Mouse (Mus musculus): ENCODE measurements around the gene Ireb2.
"Not testable (repeated sequence)": the region's sequence is repeated elsewhere in the genome, so short reads cannot be mapped to it uniquely, and the experiment has no call there.

The Ireb2 gene

GRCm38 (mm10) chr9:54909446-54909845 lies 45.9 kb downstream of the Ireb2 start:
- DNase-seq: no peak

- DNase-seq: no peak
These were observed 52.0 kb downstream of the Ireb2 start for GRCm38 (mm10) chr9:54915576-54915975.

GRCm38 (mm10) chr9:54916401-54916800 lies 52.8 kb downstream of the Ireb2 start:
- no peak for DNase-seq

- DNase-seq: peak; percentile 60 to 77
These were observed 53.6 kb downstream of the Ireb2 start, which contains the start of gene Hykk for GRCm38 (mm10) chr9:54917010-54917677. Hykk (plus strand) TSS chr9:54917283.

- no peak for DNase-seq
These were observed 54.6 kb downstream of the Ireb2 start for GRCm38 (mm10) chr9:54918191-54918590.

- DNase-seq: no peak
These were observed 55.2 kb downstream of the Ireb2 start for GRCm38 (mm10) chr9:54918781-54919180.

- DNase-seq: no peak
These were observed 56.4 kb downstream of the Ireb2 start for GRCm38 (mm10) chr9:54919946-54920345.

- DNase-seq: no peak
These were observed 67.2 kb downstream of the Ireb2 start for GRCm38 (mm10) chr9:54930741-54931140.

GRCm38 (mm10) chr9:54931765-54932164 lies 68.2 kb downstream of the Ireb2 start:
- no peak for DNase-seq

GRCm38 (mm10) chr9:54932379-54932778 lies 68.8 kb downstream of the Ireb2 start:
- DNase-seq: no peak

- DNase-seq: no peak
These were observed 78.5 kb downstream of the Ireb2 start for GRCm38 (mm10) chr9:54942071-54942470.

- DNase-seq: no peak
These were observed 80.9 kb downstream of the Ireb2 start for GRCm38 (mm10) chr9:54944467-54944866.

- no peak for DNase-seq
These were observed 82.7 kb downstream of the Ireb2 start for GRCm38 (mm10) chr9:54946256-54946655.

- DNase-seq: no peak
These were observed 85.9 kb downstream of the Ireb2 start for GRCm38 (mm10) chr9:54949465-54949864.

GRCm38 (mm10) chr9:54950162-54950561 lies 86.6 kb downstream of the Ireb2 start:
- not testable (repeated sequence) for DNase-seq

GRCm38 (mm10) chr9:54950575-54951321 lies 87.2 kb downstream of the Ireb2 start, which contains the start of the genes Psma4 and AY074887:
Psma4 (plus strand) TSS chr9:54950790.
AY074887 (minus strand) TSS chr9:54950998.
- peak; percentile 81 to 84 for DNase-seq

GRCm38 (mm10) chr9:54961059-54961458 lies 97.5 kb downstream of the Ireb2 start:
- no peak for DNase-seq
